ENCODE assay signal across 8 mouse cellular contexts in the genomic region with DNA sequence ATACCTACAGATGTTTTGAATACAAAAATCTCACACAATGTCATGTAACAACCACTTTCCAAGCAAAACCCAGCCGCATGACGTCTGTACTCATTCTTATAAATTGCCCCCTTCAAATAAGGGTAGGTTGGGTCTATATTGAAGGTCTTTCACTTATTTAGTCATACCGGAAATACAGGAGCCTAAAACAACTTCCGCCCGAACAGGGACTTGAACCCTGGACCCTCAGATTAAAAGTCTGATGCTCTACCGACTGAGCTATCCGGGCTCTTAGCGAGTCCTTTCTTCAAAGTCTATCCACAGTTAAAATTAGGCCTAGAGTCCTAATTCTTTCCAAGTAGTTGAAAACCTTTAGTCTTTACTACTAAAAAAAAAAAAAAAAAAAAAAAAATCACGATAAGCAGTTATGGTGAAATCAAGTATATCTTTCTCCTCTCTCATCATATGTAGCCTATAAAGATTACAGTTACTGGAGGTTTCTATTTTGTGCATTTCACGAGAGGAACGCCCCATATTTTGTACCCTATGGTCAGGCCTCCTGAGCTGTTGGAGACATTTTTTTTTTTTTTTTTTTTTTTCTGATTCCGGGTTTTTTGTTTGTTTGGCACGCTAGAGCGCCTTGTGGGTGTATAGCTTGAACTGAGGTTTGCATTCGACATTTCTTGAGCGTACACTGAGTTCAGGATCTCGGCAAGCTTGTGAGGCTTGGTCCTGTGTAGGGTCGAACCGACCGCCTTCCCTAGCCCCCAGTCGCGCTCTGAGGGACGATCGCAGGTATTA. TPM values are rescaled to one million over a fixed set of nuclear protein-coding genes. Genes with fewer than 3 reads are reported as not detected.
DNase-seq lines count a peak whose midpoint lies in the region; ATAC-seq and TF ChIP-seq lines count a peak whose summit lies in the region.

No protein-coding gene starts in this region.

- no peak for TF ChIP-seq EP300 in CH12.LX (IDR thresholded peaks at IDR 0.05; ENCODE audit: low read length)
- TF ChIP-seq EP300 in heart, postnatal 0 days (IDR thresholded peaks at IDR 0.05; ENCODE audit: low read depth), result no peak

- no peak for ATAC-seq in heart, postnatal 0 days (ENCODE audit: insufficient read depth, low read depth)
- peak; percentile 20 for ATAC-seq in liver, embryonic 16.5 days (ENCODE audit: low read depth)
- no peak for ATAC-seq in neural tube, embryonic 12.5 days (ENCODE audit: low FRiP score, low read depth)

- no peaks in the 10 kb centered on the region for H3K9me3 ChIP-seq in CH12.LX (replicated peaks; ENCODE audit: low read length)
- H3K9me3 ChIP-seq in heart, postnatal 0 days (replicated peaks; ENCODE audit: control insufficient read depth, low read length), result no peaks in the 10 kb centered on the region
- no peaks in the 10 kb centered on the region for H3K9me3 ChIP-seq in liver, embryonic 16.5 days (replicated peaks; ENCODE audit: control insufficient read depth, low read length)
- H3K9me3 ChIP-seq in neural tube, embryonic 12.5 days, result no peaks in the 10 kb centered on the region

- dilution Hi-C loops in CH12.LX (cut with MboI; ENCODE audit: extremely low pct_ligation_motif_present, extremely low pct_unique_long_range_greater_than_20kb, low sequenced_read_pairs), result no loop called here

- no peaks in the 10 kb centered on the region for H3K27me3 ChIP-seq in CH12.LX (replicated peaks)
- H3K27me3 ChIP-seq in heart, postnatal 0 days (ENCODE audit: control insufficient read depth, insufficient read depth, low read length), result no peaks in the 10 kb centered on the region
- no peaks in the 10 kb centered on the region for H3K27me3 ChIP-seq in liver, embryonic 16.5 days (ENCODE audit: control insufficient read depth, insufficient read depth, low read depth, low read length)
- H3K27me3 ChIP-seq in neural tube, embryonic 12.5 days (replicated peaks), result no peaks in the 10 kb centered on the region
- H3K27me3 ChIP-seq in thymus, adult 2 months (ENCODE audit: control insufficient read depth, insufficient read depth, low read length), result no peaks in the 10 kb centered on the region

- no peaks in the 10 kb centered on the region for H3K36me3 ChIP-seq in CH12.LX (replicated peaks in 1 of 2; ENCODE audit: control insufficient read depth in 1 of 2, insufficient read depth in 1 of 2, low read length in 1 of 2)
- no peaks in the 10 kb centered on the region for H3K36me3 ChIP-seq in heart, postnatal 0 days (replicated peaks; ENCODE audit: control insufficient read depth, insufficient read depth, low read length)
- no peaks in the 10 kb centered on the region for H3K36me3 ChIP-seq in liver, embryonic 16.5 days (ENCODE audit: control insufficient read depth, insufficient read depth)
- no peaks in the 10 kb centered on the region for H3K36me3 ChIP-seq in neural tube, embryonic 12.5 days
- no peaks in the 10 kb centered on the region for H3K36me3 ChIP-seq in thymus, adult 2 months (ENCODE audit: control insufficient read depth, insufficient read depth, low read length)

- peak overlapping the region; percentile 70 for H3K27ac ChIP-seq in CH12.LX (ENCODE audit: insufficient read depth, low read depth)
- peak overlapping the region; percentile 91 for H3K27ac ChIP-seq in heart, postnatal 0 days (ENCODE audit: low read depth)
- H3K27ac ChIP-seq in liver, embryonic 16.5 days (ENCODE audit: low read length), result peak overlapping the region; percentile 88
- H3K27ac ChIP-seq in neural tube, embryonic 12.5 days, result peak overlapping the region; percentile 80
- H3K27ac ChIP-seq in thymus, adult 2 months (ENCODE audit: control insufficient read depth, insufficient read depth, low read length), result peak overlapping the region; percentile 71

- peak overlapping the region; percentile 80 for H3K9ac ChIP-seq in CH12.LX (ENCODE audit: insufficient read depth, low read depth)
- H3K9ac ChIP-seq in heart, postnatal 0 days (replicated peaks; ENCODE audit: low read depth, low read length), result peak overlapping the region; percentile 78
- H3K9ac ChIP-seq in liver, embryonic 16.5 days (ENCODE audit: low read depth, low read length), result peak overlapping the region; percentile 70
- peak overlapping the region; percentile 77 for H3K9ac ChIP-seq in neural tube, embryonic 12.5 days

- WGBS in heart, postnatal 0 days, result 2% methylated on average over 24 of the region's 24 CpGs
- WGBS in liver, embryonic 16.5 days (ENCODE audit: insufficient replicate concordance), result under 1% methylated on average over 24 of the region's 24 CpGs
- WGBS in neural tube, embryonic 12.5 days, result under 1% methylated on average over 24 of the region's 24 CpGs
- WGBS in thymus, adult 2 months, result 2% methylated on average over 24 of the region's 24 CpGs

- DNase-seq in CH12.LX (ENCODE audit: extremely low read depth), result peak; percentile 94
- DNase-seq in adrenal gland, postnatal 36 days, result peak; percentile 61 to 77
- peak; percentile 69 for DNase-seq in fibroblast of lung, adult 2 months (ENCODE audit: low read depth)
- DNase-seq in heart, postnatal 0 days (ENCODE audit: low spot score), result peak; percentile 64
- DNase-seq in kidney, postnatal 25 days, result peak; percentile 57 to 76
- DNase-seq in thymus, adult 2 months, result peak; percentile 74

- peak overlapping the region; percentile 83 for H3K4me2 ChIP-seq in CH12.LX (ENCODE audit: insufficient read depth, low read depth, poor library complexity, severe bottlenecking)
- H3K4me2 ChIP-seq in heart, postnatal 0 days (ENCODE audit: low read depth, low read length), result peak overlapping the region; percentile 92
- H3K4me2 ChIP-seq in liver, embryonic 16.5 days (ENCODE audit: low read depth, low read length), result peak overlapping the region; percentile 95
- H3K4me2 ChIP-seq in neural tube, embryonic 12.5 days (replicated peaks), result peak overlapping the region; percentile 66

- in situ Hi-C loops in CH12.LX (cut with MboI; ENCODE audit: low pct_ligation_motif_present, low pct_unique_long_range_greater_than_20kb, low sequenced_read_pairs), result loop anchor here (10.0 to 25.0 kb wide), 3 partner anchors 235 to 565 kb away; partner anchors contain the start of gene Mrpl16

- H3K79me2 ChIP-seq in CH12.LX (replicated peaks; ENCODE audit: control insufficient read depth, extremely low read depth, insufficient read depth, poor library complexity, severe bottlenecking), result no peaks in the 10 kb centered on the region

- H3K4me3 ChIP-seq in CH12.LX (replicated peaks in 1 of 3; ENCODE audit: low read depth in 2 of 3, low read length in 2 of 3, poor library complexity in 1 of 3), result peak overlapping the region; percentile 69 to 90 (median 69)
- H3K4me3 ChIP-seq in heart, postnatal 0 days (ENCODE audit: low read depth, low read length), result peak overlapping the region; percentile 59
- H3K4me3 ChIP-seq in liver, embryonic 16.5 days (ENCODE audit: low read depth, low read length), result peak overlapping the region; percentile 62
- peak overlapping the region; percentile 53 for H3K4me3 ChIP-seq in neural tube, embryonic 12.5 days
- peak overlapping the region; percentile 87 for H3K4me3 ChIP-seq in thymus, adult 2 months (ENCODE audit: control insufficient read depth, insufficient read depth, low read length)

- H3K4me1 ChIP-seq in CH12.LX (ENCODE audit: control insufficient read depth in 1 of 2, insufficient read depth in 2 of 2), result peaks cover 0 to 6% of the 10 kb centered on the region in 2 experiments; a peak in 2 of 4 replicates
- H3K4me1 ChIP-seq in heart, postnatal 0 days (ENCODE audit: control insufficient read depth, insufficient read depth), result peaks cover 14% of the 10 kb centered on the region
- peaks cover 31% of the 10 kb centered on the region for H3K4me1 ChIP-seq in liver, embryonic 16.5 days (ENCODE audit: control insufficient read depth, low read depth, low read length)
- peaks cover 4% of the 10 kb centered on the region; the same call in 1 of the 2 replicates for H3K4me1 ChIP-seq in neural tube, embryonic 12.5 days
- peaks cover 7% of the 10 kb centered on the region for H3K4me1 ChIP-seq in thymus, adult 2 months (replicated peaks; ENCODE audit: control insufficient read depth, insufficient read depth, low read length)

- TF ChIP-seq RAD21 in CH12.LX (IDR thresholded peaks at IDR 0.05; ENCODE audit: low read depth, low read length), result no peak

- TF ChIP-seq CTCF in CH12.LX (conservative IDR thresholded peaks at IDR 0.05 in 1 of 2, IDR thresholded peaks at IDR 0.05 in 1 of 2; ENCODE audit: low read depth in 2 of 2, low read length in 2 of 2), result no peak
- no peak for TF ChIP-seq CTCF in heart, postnatal 0 days (IDR thresholded peaks at IDR 0.05; ENCODE audit: low read depth)
- TF ChIP-seq CTCF in thymus, adult 2 months (IDR thresholded peaks at IDR 0.05; ENCODE audit: borderline replicate concordance, control insufficient read depth, extremely low read depth, insufficient read depth, low read length, poor library complexity), result no peak

- TF ChIP-seq POLR2A in CH12.LX (IDR thresholded peaks at IDR 0.05; ENCODE audit: low read depth, low read length), result no peak
- no peak for TF ChIP-seq POLR2A in thymus, adult 2 months (IDR thresholded peaks at IDR 0.05; ENCODE audit: control insufficient read depth, extremely low read depth, insufficient read depth, low read length, poor library complexity)

RNA-seq across cellular contexts. Expression of gene Olfr1423, which starts 31.4 kb away (rescaled TPM):
- under 0.01 TPM in 1 of 2 replicates, not detected in the other for total RNA-seq in CH12.LX (2012; rRNA removed)
- not detected in 2 replicates for total RNA-seq in CH12.LX (2014; rRNA removed)
- polyA plus RNA-seq in CH12.LX (2012; ENCODE audit: insufficient read length, low read depth), result 0.04 and 0.07 TPM in 2 replicates
- not detected for total RNA-seq in adrenal gland, postnatal 36 days (2021)
- total RNA-seq in heart, postnatal 0 days (2014; rRNA removed; ENCODE audit: low replicate concordance), result not detected in 2 replicates
- polyA plus RNA-seq in heart, postnatal 0 days (2015; fragmentation: Nextera tagmentation; extraction: Ambion mirVana), result not detected in 2 replicates
- polyA plus RNA-seq in liver, embryonic 16.5 days (2015; fragmentation: Nextera tagmentation; extraction: Ambion mirVana), result 0.01 TPM in 1 of 2 replicates, not detected in the other
- not detected in 2 replicates for polyA plus RNA-seq in neural tube, embryonic 12.5 days (2016; fragmentation: Nextera tagmentation; extraction: Ambion mirVana)
- not detected in 2 replicates for polyA plus RNA-seq in thymus, adult 2 months (2012; rRNA removed)

RNA-seq across cellular contexts. Expression of gene Osbp, which starts 44.0 kb away (rescaled TPM):
- total RNA-seq in CH12.LX (2012; rRNA removed) (17.7 and 20.6 TPM in 2 replicates), CH12.LX (2014; rRNA removed) (21.1 and 21.4 TPM in 2 replicates)
- 24.7 and 25.0 TPM in 2 replicates for polyA plus RNA-seq in CH12.LX (2012; ENCODE audit: insufficient read length, low read depth)
- total RNA-seq in adrenal gland, postnatal 36 days (2021), result 100 to 1,000 TPM in 1 of 2 experiments, 10 to 100 TPM in 1; 81.5 to 117 TPM
- total RNA-seq in heart, postnatal 0 days (2014; rRNA removed; ENCODE audit: low replicate concordance), result 32.7 and 43.2 TPM in 2 replicates
- polyA plus RNA-seq in heart, postnatal 0 days (2015; fragmentation: Nextera tagmentation; extraction: Ambion mirVana), result 4.7 and 5.1 TPM in 2 replicates
- 1.7 TPM in 2 replicates for polyA plus RNA-seq in liver, embryonic 16.5 days (2015; fragmentation: Nextera tagmentation; extraction: Ambion mirVana)
- polyA plus RNA-seq in neural tube, embryonic 12.5 days (2016; fragmentation: Nextera tagmentation; extraction: Ambion mirVana), result 5.1 TPM in 2 replicates
- 23.0 and 24.5 TPM in 2 replicates for polyA plus RNA-seq in thymus, adult 2 months (2012; rRNA removed)

RNA-seq across cellular contexts. Expression of gene Olfr1424, which starts 52.8 kb away (rescaled TPM):
- total RNA-seq in CH12.LX (2012; rRNA removed) (not detected in 2 replicates), CH12.LX (2014; rRNA removed) (not detected in 2 replicates)
- not detected in 2 replicates for polyA plus RNA-seq in CH12.LX (2012; ENCODE audit: insufficient read length, low read depth)
- total RNA-seq in adrenal gland, postnatal 36 days (2021), result not detected
- not detected in 2 replicates for total RNA-seq in heart, postnatal 0 days (2014; rRNA removed; ENCODE audit: low replicate concordance)
- not detected in 2 replicates for polyA plus RNA-seq in heart, postnatal 0 days (2015; fragmentation: Nextera tagmentation; extraction: Ambion mirVana)
- not detected in 2 replicates for polyA plus RNA-seq in liver, embryonic 16.5 days (2015; fragmentation: Nextera tagmentation; extraction: Ambion mirVana)
- not detected in 2 replicates for polyA plus RNA-seq in neural tube, embryonic 12.5 days (2016; fragmentation: Nextera tagmentation; extraction: Ambion mirVana)
- polyA plus RNA-seq in thymus, adult 2 months (2012; rRNA removed), result not detected in 2 replicates
